Mouse (Mus musculus) hindlimb bud, embryonic 11.5 days (tissue): ENCODE measurements at regions not wholly inside any gene's neighbourhood (a gene's known extent, or its start where the extent isn't known, plus 50 kb on each side); places are given as distances from the start of the nearest gene placed in this dataset.

Experiments
- DNase-seq: peaks from one replicate; pipeline ENCODE4 v3.0.0-alpha.2; 2012; ENCODE audit warnings: low read depth, low spot score; ENCODE audit errors: extremely low spot score

DNA sequence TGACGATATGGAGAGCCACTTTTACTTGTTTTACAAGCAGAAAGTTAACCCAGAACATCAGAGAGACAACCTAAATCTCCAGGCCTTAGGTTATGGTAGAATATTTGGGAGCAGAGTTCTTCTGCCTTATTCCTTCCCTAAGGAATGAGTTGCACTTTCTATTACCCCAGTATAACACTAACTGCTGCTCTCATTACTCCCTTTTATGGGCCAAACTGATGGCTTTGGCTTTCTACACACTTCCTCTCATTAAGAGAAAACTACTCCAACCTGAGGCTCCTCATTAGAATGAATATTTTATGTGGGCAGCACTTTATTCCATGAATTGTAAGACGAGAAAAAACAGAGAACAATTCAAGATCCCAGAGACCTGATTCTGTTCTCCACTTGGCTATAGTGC is 289.0 kb upstream of the Tnc start:
- DNase-seq, result no peak

DNA sequence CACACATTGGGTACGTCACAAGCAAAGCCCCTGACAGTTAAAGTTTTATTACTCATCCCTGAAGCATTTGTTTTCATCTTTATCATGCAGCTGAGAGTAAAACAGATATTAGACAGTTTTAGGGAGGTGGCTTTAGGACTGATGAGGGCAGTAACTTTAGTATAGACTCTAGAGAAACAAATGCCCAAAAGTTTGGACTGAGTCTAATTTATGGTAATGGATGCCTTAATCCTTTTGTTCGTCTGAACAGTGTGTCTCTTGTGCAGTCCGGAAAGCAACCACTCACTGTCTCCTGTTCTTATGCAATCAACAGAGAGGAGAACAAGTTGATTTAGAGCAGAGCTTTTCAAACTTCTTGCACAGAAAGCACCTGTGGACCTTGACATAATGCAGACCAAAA is 283.4 kb upstream of the Tnc start:
- no peak for DNase-seq

DNA sequence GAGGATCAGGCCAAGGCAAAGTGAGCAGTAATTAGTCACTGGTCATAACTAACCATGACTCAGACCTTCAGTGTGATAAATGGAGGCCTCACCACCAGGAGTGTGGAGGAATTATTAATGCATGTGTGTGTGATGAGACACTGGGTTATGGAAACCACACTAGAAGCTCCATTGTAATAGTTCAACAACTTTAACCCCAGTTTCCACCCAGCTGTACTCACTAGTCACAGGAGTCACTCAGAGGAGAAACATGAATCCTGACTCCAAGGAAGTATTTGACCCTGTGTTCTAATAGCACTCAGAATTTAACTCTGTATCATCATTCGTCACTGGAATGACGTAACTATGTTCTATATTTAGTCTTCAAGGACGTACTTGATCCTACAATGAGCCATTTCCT is 277.6 kb upstream of the Tnc start:
- no peak for DNase-seq

DNA sequence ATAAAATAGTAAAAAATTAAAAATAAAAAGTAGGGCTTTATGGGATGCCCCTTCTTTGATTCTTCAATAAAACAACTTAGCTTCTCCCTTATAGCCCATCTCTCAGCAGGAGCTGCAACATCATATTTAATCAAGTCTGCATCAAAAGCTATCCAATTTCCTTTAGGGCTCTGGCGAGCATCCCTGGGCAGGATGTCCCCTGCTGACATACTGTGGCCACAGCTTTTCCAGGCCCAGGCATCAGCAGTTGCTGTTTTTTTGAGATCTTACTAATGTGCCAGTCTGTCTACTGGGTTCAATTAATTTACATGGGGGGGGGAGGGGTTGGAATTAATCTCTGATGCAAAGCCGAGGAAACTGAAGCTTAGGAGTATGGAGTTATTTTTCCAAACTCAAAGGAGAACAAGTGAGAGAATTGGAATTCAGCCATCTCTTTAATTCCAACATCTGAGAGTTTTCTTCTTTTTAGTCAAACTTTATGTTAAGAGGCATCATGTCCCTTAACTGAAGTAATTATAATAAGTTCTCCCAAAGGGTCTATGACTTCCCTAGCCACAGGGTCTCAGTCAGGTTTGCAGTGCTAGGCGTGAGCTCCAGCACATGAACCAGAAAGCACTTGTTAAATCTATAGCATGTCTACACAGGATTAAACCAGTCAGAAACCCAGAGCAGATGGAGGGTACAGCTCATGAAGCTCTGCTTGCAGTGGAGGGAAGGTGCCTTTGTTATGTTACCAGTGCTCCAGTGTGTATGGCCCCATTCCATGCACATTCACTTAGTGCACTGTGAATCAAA is 269.9 kb upstream of the Tnc start:
- no peak for DNase-seq

DNA sequence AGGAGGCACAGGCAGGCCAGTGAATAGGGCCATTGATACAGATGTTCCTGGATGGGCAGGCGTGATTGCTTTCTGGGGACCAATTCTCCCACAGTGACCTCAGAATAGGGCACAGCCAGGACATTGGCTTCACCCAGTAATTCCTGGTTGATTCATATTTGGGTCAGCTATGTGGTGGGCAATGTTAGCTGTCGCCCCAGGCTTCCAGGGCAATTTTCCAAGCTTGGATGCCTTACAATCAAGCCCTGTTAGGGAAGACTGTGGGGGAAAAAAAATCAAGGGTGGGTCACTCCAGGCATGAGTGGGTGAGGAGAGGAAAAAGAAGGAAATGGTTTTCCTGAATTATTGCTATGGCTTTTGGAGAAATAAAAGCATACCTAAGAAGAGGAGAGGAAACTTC is 250.1 kb upstream of the Tnc start:
- no peak for DNase-seq

- DNase-seq, result no peak
Measured at GRCm38 (mm10) chr4:64282471-64282870, 235.7 kb upstream of the Tnc start.

DNA sequence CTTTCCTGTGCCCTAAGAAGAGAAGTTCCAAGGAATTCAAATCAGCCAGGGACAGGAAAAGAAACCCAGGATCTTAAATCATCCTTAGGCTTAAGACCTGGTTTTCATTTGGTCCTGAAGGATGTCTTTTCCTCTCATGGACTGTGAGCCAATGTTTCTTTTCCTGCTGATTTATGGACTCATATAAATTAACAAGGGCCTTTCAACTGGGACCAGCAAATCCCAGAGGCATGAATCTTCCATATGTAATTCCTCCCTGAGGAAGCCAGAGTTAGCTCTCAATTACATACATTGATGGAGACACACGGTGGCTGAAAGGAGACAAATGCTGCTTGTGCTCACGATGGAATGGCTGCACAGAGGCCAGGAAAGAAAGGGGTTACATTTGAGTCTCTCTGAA is 230.2 kb upstream of the Tnc start:
- DNase-seq, result peak; percentile 70

DNA sequence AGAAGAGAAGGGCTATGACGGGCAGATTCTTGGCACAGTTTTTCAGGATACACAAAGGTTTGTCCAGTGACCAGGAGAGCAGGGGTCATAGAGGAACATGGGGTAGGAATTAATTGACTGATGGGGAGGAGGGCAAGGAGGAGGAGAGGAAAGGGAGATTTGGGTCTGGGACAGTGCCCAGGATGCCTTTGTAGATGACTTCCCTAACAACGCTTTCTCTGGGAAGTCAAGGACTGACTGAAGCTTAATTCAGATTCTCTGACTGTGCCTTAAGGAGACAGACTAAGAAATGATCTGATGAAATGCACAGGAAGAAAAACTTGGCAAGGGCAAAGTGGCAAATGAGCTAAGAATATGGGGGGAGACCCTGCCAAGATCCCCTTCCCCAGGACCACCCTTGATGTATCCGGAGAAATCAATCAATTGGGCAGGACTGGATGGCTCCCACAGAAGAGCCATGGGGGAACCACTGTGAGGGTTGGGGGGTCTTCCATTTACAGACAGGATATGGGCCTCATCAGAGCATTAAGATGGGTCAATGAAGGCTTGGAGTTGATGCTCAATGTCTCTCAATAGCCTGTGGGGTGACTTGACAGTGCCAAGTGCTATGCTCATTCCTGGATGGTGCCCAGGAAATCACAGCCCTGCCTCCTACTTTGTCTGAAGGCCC is 227.6 kb upstream of the Tnc start:
- DNase-seq, result no peak

- DNase-seq, result no peak
Measured at GRCm38 (mm10) chr4:64269846-64270245, 223.0 kb upstream of the Tnc start.

- no peak for DNase-seq
Measured at GRCm38 (mm10) chr4:64269117-64269516, 222.3 kb upstream of the Tnc start.

DNA sequence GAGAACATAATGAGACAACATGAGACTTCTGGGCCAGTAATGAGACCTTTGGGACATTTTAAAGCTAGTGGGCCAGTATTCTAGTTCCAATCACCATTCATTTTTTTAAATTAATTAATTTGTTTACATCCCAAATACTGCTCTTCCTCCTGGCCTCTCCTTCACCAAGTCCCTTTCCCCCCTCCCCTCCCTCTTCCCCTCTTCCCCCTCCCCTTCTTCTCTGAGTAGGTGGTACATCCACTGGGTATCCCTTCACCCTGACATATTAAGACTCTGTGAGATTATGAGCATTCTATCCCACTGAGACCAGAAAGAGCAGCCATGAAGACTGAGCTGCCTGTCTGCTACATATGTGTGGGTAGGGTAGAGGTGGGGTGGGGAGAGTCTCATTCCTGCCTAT is 213.7 kb upstream of the Tnc start:
- no peak for DNase-seq

- DNase-seq, result no peak
Measured at GRCm38 (mm10) chr4:64260188-64260444, 213.3 kb upstream of the Tnc start.

DNA sequence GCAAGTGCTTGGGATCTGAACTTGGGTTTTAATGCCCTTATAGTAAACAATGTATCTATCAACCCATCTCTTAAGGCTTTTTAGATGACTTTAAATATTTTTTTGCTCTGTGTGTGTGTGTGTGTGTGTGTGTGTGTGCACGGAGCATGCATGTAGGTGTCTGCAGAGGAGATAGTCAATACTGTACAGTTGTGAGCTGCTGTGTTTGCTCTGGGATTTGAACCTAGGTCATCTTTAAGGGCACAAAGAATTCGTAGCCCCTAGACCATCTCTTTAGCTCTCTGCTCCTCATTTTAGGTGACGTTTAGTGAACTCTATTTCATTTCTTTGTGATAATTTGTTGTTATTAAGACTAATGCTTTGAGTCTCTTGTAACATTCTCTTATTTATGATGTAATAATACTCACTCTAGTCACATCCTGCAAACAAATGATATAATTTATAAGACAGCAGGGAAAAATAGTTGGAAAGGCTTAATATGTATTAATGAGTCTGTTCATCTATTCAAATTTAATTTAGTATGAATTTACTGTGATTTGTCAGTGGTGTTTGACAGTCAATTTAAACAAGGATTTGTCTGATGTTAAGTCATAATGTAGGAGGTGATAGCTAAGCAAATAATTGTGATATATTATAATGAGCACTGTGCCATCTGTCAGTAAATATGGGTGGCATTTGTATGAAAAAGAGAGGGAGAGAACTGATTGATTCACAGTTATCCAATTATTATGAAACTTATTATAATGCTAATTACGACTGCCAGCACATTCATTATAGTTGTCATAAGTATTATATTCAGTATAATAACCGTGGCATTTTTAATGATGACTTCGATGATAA is 212.8 kb upstream of the Tnc start:
- no peak for DNase-seq

GRCm38 (mm10) chr4:64255253-64255652 is 208.4 kb upstream of the Tnc start:
- DNase-seq, result no peak

DNA sequence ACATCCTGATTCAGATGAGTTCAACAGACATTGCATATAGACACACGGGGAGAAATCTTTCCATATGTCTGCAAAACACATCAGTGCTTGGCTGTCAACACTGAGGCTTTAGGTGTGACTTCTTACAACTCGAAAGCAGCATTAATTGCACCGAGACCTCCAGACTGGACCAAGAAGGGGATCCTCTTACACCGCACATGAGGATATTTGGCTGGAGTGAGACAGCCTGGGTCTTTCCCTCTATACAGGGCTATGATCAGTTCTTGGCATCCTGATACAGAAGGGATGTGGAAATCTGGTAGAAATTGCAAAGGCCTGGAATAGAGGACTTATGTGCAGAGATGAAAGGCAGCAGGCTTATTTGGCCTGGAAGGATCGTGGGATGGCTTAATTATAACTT is 203.9 kb upstream of the Tnc start:
- no peak for DNase-seq

DNA sequence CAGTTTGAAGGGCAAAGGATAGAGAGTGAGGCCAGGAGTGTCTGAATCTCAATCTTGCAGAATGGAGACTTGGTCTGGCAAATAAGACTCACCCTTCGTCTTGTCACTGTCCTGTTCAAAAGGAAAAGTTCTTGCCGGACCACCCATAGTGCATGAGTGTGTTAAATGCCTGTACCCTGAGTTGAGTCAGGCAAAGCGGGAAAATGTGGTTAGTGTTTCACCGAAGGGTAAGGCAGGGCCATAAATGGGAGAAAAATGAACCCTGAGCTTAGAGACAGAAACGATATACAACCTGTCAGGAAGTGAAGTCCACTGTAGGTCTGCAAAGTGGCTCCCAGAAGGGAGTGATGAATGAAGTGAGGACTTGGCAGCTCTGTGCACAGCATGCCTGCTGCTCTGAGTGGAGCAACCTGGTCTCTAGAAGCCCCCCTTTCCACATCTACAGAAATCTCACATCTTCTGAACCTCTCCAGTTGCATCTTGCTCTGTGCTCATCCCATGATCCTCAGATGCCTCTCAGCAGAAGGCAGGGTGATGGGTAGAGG is 191.5 kb upstream of the Tnc start:
- DNase-seq, result no peak

- DNase-seq, result no peak
Measured at GRCm38 (mm10) chr4:64235534-64235933, 188.7 kb upstream of the Tnc start.

DNA sequence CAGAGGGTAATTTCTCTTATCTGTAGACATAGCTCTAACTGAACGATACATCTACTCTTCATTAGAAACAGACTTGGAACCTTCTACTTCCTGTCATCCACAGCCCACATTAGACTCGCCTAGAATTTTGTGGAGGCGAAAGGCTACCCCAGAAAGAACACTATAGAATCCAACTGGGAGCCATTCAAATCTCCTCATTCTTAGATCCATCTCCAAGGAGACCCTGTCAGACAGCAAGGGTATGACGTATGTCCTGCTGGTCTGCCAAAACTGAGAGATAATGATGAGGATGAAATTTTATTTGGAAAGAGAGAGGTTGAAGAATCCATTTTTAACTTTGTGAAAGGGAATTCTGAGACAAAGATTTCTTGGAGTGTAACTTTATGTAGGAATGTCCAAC is 185.3 kb upstream of the Tnc start:
- DNase-seq, result no peak

DNA sequence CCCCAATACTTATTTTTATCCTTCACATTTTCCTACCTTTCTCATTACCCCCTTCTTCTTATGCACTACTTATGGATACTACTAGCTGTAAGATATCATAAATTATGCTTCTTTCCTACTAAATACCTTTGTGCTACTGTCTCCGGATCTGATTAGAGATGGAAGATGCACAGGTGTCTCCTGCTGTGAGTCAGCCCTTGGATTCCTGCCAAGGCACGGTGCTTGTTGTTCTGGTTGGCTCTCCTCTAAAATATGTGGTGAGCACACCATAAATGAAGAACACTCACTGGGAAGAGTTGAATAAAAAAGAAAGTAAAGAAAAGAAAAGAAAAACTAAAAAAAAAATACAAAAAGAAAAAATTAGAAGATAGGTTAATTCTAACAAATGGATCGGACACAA is 181.5 kb upstream of the Tnc start:
- DNase-seq, result no peak

DNA sequence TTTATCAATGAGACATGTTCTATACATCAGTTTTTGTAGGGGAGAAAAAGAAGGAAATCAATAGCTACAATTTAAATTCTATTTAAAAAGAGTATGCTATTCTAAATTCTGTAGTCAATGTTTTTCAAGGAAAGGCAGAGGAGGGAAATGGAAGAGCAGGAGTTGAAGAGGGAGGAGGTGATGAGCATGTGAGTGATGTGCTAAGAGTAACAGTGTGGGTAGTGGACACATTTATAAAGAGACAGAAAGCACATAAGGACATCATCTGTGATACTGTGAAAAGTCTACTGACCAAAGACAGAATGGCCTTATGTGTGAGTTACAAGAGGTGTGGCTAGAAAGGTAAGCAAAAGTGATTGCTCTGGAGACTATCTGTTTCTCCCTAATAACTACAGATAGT is 179.8 kb upstream of the Tnc start:
- no peak for DNase-seq

DNA sequence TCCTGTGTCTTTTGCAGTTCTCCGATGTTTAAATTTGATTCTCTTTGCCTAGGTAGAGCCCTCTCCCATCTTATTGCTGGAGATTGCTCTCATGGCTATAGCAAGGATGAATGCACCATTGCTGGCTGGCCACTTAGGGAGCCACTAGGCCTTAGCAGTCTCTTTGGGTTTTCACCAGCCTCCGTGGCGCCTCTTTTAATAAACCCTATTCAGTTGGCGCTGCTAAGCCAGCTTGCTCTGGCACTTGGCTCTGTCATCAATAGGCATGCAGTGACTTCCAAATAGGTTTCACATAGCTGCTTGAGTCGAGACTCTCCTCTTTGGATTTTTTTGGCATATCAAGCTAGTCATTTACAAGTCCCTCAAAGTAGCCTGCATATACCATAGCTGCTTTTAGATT is 178.1 kb upstream of the Tnc start:
- DNase-seq, result no peak

DNA sequence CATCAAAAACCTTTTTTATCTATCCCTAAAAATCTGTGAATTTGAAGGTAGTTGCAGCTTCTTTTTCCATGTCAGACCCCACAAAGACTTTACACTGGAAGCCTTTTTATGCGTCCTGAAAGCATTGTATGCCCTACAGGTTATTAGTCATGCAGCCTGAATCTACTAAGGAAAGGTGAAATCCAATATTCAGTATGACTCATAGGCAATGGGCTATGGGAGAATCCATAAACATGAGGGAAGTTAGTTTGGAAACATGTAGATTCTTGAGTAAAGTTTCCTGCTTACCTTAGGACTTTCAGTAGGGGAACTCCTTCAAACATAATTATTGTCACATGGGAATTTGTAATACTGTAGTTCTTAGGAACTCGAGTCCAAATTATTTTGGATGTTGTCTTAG is 173.0 kb upstream of the Tnc start:
- DNase-seq, result no peak
